Mouse (Mus musculus): ENCODE measurements at regions not wholly inside any gene's neighbourhood (a gene's known extent, or its start where the extent isn't known, plus 50 kb on each side); places are given as distances from the start of the nearest gene placed in this dataset.

DNA sequence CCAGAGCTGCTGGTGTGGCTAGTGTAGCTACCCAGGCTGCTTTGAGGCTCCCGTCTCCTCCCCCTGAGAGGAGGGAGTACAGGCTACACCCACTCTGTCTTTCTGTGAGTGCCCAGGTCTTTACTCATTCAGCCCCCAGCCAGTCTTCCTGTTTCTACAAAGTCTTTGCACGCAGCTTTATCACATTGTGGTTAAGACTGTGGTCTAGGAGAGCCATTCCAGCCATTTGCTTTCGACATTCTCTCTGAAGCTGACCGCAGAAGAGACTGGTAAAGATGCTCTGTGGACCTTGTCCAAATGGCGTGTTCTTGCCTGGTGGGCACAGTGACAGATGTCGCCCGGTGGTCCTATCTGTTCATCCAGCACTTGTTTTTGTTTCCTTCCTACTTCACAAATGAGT is 62.0 kb downstream of the Tpra1 start:
- DNase-seq: peak; percentile 41 to 44

DNA sequence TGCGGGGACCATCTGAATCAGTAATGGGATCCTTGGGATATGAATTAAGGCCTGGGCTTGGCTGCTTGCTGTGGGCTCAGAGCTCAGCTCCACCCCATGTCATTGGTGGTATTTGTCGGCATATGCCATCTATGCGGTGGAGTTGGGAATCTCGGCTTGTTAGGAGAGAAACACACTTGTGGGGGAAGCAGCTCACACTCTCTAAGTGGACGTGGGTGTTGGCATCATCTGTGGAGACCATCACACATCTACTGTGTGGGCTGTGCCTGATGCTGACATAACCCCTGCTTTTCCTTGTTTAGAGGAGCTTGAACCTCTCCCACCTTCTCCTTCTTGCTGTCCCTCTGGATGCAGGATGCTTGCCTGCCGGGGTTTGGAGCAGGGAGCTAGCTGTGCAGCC is 62.9 kb downstream of the Tpra1 start:
- DNase-seq: no peak

DNA sequence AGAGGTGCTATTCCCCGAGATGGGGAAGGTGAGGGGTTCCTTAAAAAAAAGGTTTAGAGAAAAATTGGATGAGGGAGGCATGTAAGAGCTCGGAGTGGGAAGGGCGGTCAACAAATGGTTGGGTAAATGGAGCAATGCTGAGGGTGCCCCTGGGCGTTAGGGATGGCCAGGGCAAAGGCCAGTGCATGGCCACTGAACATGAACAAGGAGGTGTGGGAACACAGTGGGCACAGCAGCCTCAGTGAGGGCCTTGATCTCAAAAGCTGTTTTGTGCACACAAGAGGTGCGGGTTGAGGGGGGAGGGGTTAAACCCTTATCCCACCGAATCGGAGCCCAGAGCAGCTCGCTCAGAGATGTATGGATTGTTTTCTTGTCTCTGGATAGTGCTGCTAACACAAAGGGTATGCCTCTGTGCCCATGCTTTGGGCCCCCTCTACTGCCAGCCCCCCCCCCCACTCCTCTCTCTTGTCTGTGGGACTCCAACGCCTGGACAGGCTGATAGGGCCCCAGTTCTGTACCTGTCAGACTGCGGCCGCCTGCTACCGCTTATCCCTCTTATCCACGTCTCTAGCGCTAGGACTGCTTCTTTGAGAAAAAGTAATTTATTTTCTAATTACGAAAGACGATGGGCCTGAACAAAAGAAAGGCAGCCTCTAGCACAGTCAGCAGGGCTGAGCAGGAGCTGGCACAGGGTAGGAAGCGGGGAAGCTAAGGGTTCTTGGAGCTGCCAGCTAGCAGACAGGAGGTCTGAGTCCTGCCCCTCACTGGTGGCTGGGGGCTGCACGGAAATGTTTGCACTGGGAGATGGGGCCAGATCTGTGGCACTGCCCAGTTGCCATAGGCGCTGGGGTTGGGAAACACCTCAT is 63.5 kb downstream of the Tpra1 start:
- DNase-seq: no peak

DNA sequence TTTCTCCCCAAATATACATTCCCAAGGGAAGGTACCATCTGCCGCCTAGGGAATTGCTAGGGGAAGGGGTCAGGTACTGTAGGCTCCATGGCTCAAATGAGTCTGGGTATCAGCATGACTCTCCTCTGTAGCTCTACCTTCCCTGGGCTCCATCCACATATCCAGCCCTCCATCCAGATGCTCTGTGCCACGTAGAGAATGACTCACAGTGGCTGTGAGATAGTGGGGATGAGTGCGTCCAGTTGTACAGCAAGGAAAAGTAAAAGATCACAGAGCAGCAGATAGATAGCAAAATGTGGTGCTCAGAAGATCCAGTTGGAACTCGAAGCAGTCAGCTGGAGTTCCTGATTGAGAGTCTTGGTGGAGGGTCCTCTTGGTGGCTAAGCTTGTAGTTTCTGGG is 64.5 kb downstream of the Tpra1 start:
- no peak for DNase-seq

DNA sequence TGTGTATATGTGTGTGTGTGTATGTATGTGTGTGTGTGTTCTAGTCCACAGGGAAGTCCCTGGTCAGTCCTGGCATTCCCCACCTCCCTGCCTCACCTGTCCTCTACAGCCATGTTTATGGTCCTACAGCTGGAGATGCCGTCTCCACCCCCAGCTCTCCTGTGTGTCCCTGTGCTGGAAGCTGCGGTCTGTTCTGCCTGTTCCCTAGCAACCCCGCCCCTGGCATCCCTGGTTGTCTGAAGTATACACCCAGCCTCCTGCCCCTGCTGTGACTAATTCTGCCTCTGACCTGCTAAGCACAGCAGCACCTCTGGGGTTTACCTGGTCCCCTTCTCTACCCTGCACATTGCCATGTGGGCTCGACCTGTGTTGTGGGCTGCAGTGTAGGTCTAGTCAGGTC is 66.8 kb downstream of the Tpra1 start:
- no peak for DNase-seq

DNA sequence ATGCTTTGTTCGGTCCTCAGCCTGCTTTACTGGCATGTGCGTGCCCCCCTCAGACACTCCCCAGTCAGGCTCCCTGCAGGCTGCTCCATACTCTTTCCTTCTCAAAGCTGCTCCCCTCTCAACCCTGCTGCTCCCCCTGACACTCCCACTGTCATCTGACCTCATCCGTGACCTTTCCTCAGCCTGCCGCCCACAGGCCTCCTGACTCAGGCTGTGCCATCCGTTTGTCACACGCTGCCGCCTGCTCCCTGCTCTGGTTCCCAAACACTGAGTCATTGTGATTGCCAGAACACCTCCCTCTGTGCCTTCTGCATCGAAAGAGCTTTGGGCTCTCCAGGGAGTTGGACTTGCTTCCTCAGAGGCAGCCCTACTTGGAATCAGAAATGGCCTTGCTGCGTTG is 69.7 kb downstream of the Tpra1 start:
- no peak for DNase-seq

DNA sequence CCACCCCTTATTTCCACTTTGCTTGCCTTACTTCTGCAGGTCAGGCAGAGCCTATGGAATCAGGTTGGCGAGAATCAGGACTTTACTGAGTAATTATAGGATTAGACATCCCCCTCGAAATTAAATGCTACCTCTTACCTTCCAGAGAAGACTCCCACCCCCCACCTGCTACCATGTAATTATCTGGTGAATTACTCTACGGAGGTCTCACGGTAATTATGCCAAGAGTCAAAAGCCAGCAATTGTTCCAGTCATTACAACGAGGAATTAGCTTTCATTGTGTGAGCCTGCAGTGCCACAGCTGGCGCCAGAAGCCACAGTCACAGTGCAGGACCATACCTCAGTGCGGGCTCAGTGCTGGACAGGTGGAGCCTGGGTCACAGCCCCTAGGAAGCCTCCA is 72.4 kb downstream of the Tpra1 start:
- no peak for DNase-seq

DNA sequence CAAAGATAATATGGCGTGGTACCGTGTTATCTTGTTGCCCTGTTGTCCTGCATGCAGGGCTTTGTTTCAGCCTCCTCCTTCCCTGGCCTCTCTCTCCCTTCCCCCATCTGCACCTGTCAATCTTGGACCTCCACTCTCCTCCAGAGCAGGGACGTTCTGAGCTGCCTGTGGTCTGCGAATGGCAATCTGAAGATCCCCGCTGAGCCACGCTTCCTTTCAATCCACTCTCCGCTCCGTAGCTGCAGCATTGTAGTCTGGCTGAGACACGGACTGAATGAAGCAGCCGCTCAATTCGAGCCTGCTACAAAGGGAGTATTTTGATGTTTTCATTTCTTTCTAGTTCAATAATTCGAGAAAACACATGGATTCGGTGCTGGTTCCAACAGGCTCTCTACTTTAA is 74.5 kb downstream of the Tpra1 start:
- peak; percentile 49 to 53 for DNase-seq

DNA sequence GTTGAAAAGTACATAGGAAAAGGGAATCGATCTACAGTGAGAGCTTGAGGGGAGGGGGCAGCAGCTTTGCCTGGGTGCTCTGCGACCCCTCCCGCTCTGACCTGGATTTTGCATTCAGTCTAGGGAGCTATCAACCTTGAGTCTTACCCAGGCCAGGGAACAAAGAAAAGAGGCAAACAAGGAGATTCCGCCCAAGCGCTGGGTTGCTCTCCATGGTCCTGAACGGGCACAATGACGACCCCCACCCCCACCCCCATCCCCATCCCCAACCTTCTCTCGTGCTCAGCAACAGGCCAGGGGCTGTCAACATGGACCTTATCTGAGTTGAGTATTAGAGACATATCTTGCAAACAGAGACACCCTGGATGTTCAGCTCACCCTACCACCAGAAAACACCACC is 74.9 kb downstream of the Tpra1 start:
- peak in 1 of 2 experiments; percentile 5 for DNase-seq

DNA sequence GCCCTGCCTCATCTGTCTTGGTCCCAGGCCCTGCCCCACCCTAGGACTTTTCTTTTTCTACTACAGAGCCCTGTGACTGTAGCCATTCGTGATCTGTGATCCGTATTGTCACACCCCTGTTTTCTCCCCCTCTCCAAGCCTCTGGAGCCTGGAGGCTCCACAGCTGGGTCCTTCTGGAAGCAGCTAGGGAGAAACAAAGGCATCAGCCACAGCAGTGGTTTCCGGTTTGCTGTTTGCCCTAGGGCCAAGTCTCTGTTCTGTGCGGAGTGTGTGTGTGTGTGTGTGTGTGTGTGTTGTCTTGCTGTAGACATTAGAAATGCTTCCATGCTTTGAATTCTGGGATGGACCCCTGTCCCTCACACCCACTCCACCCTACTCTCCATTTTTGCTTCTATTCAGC is 76.9 kb downstream of the Tpra1 start:
- no peak for DNase-seq

DNA sequence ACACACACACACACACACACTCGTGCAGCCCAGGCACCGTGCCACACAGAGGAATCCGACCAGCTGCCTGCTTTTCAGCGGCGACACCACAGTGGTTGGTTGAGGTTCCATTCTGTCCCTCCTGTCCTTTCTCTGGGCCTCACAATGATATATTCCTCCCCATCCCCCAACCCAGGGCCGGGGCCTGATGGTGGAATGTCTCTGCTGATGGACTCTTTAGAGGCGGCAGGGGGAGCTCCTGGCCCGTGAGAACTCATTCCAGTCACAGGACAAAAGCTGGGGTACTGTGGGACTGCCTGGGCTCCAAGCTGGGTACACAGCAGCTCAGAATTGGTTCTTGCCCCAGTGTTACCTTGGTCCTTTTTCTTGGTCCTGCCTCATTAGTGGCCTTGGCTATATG is 78.1 kb downstream of the Tpra1 start:
- peak; percentile 79 to 87 for DNase-seq

DNA sequence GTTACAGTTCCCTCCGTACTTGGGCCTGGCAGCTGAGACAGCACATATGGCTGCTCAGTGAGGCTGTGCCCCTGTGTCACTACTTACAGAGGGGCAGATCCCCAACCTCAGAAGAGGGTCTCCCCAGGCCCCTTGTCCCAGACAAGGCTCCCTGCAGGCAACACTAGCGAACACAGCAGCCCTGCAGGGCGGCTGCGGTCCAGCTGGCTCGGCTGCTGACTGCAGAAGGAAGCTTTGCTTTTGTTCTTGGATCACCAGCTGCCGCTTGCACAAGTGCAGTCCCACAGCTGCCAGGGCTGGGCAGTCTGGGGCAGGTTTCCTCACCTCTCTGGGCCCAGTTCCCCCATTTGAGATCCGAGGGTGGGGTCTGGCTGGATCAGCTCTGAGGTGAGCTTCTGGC is 79.5 kb downstream of the Tpra1 start:
- DNase-seq: peak in 1 of 2 experiments; percentile 13

DNA sequence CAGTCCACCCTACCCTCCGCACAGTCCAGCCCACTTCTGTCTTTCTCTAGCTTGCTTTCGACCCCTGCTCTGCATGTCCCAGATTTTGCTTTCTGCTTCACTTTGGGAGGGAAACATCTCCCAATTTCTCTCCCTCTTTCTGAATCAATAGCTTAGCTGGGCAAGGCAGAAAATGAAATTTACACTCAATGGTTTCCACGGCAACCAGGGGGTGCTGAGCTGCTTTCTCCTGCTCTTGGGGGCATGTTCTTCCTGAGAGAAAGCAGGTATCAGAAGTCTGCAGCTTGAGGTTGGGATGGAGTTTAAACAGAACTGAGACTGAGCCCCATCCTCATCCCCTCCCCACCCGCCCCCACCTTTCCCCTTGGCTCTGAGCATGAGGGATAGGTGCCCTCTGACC is 82.1 kb downstream of the Tpra1 start:
- no peak for DNase-seq

DNA sequence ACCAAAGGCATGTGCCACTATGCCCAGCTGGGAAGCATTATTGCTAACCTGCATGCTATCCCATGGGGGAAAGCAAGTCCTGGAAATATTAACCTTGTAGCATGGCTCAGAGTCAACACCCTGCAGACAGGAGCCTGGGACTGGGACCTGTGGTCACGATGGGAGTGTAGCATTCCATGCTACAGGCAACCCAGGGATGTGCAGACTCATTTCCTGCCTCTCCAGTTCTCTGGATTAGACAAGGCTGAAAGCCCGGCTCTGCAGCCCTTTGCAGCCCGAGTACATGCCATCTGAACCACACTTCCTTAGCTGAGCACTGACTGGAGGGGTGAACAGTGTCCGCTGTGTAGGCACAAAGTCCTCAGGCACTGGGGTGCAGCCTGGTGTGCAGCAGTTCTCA is 82.8 kb downstream of the Tpra1 start:
- DNase-seq: no peak

DNA sequence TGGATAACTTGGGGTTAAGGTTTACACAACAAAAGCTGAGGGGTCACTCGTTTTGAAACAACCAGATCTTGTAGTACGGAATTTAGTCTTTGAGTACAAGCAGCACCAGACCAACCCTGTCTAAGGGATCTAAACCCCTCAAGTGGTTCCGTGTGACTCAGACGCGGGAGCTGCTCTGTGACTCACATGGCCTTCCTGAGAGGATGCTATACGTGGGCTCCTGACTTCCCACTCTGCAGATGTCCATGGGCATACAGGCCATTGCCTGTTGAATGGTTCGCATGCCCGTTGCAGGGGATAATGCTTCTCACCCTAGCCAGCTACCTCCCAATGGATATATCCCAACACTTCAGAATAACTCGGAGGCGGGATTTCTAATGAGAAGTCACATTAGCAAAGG is 86.5 kb downstream of the Tpra1 start:
- DNase-seq: no peak

DNA sequence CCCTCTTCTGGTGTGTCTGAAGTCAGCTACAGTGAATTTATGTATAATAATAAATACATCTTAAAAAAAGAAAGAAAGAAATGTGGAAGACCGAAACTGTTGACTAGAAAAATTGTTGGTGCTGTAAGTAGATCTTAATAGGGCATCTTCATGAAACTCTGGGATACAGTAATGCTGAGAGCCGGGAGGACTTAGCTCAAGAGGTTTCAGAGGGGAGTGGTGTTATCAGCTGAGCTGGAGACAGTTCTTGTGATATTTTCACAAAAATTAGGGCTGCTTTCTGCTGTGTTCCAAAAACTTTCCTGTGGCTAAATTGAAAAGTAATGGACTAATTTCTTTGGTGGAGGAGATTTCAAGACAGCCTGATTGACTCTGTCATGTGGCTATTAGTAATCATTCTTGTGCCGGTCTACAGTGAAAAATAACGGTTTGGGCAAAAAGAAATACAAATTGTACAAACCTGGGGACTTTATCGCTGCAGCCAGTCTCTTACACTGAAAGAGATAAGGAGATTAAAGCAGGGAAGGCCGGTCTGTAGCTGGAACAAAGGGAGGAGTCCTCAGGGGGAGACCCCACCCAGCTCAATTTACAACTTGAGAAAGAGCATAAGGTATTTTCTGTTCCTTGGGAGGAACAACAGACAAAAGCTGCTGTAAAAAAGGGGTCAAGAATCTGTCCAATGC is 87.7 kb downstream of the Tpra1 start:
- no peak for DNase-seq

DNA sequence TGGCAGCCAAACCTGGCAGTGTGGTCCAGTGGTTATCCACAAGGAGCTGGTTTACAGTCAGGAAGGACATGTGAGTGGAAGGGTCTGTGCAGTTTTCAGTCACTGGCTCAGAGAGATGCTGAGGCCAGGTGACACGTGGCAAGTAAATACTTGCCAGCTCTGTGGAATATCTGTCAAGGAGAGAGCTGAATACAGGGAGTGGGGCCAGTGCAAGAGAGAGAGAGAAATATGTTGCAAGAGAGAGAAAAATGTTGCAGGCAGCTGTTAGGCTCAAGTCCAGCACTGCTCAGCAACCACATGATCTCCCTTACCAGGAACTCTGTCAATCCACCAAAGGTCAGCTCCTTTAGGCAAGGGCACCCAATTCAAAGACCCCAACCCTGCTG is 88.2 kb downstream of the Tpra1 start:
- DNase-seq: no peak

DNA sequence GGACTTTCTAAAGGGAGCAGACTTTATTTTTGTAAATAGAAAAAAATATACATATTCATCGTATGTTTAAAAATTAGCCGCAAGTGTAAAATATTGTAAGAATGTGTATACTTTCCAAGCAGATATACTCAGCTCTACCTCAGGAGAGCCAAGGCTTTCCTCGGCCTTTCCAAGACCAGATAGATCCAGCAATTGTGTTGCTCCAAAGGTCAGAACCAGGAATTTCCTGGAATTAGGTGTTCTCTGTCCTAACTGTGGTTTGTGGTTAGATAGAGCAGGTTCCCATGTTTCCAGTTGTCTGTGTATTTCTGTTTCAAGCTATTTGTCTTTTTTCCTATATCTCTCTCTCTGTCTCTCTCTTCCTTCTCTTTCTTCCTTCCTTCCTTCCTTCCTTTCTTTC is 93.0 kb downstream of the Tpra1 start:
- no peak for DNase-seq

DNA sequence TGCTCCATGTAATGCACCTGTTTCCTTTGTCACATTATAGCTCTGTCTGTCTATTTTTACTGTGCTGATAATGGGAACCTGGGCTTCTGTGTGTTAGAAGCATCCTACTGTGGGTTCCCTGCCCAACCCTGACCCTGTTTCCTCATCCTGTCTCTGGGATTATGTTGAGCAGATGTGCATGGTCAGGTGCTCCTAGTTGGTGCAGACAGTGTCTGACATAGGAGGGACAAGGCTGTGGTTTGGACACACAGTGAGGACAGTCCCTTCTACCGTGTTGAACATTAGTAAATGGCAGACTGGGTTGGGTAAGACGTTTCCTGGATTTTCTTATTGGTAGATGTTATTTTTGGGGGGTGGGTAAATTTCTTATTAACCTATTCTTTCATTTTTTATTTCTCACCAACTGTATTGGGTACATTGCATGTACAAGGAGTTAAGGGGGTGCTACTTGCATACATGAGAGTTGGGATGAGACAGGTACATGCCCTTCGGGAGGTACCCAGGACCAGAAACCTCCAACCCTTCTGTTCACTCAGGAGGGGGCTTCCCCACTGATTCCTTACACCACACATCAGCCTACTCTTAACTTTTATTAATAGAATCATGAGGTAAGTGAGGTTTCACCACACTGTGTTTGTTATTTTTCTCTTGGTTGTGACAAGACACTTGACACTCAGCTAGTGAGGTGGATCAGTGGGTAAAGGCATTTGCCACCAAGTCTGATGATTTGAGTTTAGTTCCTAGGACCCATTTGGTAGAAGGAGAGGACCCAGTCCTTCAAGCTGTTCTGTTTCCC is 97.1 kb downstream of the Tpra1 start:
- no peak for DNase-seq

DNA sequence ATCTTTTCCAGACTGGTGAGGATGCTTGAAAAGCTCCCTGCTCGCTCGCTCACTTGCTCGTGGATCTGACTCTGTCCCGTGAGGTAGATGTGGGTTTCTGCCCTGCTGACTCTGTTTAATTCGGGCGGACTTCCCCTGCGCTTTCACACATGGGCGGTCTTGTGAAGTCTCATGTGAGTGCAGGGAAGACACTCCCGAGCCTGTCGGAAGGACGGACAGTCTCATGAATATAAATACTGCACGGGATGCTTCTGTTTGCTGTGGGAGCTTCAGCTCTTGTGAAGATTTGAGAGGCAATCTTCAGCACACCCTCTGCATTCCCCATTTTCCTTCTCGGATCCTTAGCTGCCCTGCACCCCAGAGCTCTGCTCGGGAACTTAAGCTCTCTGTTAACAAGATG is 98.3 kb downstream of the Tpra1 start:
- DNase-seq: no peak

DNA sequence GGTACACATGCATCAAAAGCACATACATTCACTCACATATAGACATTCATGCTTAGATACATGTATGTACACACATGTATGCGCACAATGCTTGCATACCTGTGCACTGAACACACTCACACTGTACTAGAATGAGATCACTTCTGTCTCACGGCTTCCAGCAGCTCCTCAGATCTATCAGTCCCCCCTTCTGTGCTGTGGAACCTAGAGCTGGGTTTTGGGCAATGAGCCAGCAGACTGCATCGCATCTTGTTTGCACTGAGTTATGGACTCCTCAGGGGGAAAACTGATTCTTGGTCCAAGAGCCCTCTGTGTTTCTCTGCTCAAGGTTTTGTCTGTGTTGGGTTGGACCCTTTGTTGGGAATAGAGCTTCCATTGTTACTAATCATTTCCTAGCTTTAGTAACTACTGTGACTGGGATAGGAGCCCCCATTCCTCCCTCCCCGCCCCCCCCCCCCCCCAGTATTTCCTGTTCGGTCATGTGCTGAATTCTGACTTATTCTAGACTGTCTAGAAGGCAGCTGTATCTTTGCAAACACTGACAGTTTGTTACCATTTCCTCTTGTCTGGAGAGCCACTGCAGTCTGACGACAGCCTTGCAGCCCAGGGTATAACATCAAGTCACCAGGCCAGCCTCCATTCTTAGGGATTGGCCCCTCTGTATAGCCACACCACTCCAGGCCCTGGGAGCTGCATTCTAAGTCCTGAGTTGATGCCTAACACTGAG is 101.3 kb downstream of the Tpra1 start:
- DNase-seq: no peak

DNA sequence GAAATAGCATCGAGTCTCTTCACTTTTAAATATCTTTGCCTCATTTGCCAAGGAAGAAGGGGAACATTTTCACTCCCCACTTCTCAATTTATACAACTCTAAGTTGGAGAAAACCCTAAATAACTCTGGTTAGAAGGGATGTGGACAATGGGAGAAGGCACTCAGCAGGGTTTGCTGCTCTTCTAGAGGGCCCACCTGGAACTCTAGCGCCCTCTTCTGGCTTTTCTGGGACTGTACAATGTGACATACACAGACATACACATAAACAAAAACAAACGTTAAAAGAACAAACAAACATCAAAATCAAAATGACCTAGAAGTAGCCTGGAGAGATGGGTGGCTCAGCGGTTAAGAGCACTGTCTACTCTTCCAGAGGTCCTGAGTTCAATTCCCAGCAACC is 103.0 kb downstream of the Tpra1 start:
- DNase-seq: no peak

DNA sequence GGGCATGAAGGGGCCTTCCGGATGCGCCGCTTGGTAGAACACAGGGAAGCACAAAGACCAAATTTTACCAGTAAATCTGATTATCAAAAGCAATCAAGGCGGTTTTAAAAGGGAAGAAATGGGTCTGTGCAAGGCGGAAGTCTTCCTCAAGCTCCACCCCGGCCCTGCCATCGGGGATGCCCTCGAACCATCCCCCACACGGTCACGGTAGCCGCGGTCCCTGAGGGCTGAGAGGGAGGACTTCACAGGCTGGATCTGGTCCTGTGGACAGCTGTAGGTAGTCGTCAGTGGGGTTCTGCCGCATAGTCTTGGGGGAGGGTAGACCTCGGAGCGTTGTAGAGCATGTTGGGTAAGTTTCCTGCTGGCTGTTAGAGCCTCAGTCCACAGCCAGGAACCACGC is 104.9 kb downstream of the Tpra1 start:
- DNase-seq: no peak

All from cerebellum, postnatal 14 days (tissue).